Mouse (Mus musculus) activated CD4-positive, CD25-positive, alpha-beta regulatory T cell, adult 4 months (primary cell): Measurements from ENCODE around the gene Fam181a. TPM values are rescaled to one million over a fixed set of nuclear protein-coding genes. Genes with fewer than 3 reads are reported as not detected.

Source experiments
- ATAC-seq: one replicate; pipeline ENCODE4 v1.8.0; 2017
- polyA plus RNA-seq, 2 experiments: library from polyadenylated mRNA; unstranded; fragments of 100-300 nt; shearing (Covaris generic); gene quantifications; one replicate each; pipeline ENCODE4 v1.2.1; 2017

Gene Fam181a
- polyA plus RNA-seq, 2 experiments from 2014 or later: not detected

DNA sequence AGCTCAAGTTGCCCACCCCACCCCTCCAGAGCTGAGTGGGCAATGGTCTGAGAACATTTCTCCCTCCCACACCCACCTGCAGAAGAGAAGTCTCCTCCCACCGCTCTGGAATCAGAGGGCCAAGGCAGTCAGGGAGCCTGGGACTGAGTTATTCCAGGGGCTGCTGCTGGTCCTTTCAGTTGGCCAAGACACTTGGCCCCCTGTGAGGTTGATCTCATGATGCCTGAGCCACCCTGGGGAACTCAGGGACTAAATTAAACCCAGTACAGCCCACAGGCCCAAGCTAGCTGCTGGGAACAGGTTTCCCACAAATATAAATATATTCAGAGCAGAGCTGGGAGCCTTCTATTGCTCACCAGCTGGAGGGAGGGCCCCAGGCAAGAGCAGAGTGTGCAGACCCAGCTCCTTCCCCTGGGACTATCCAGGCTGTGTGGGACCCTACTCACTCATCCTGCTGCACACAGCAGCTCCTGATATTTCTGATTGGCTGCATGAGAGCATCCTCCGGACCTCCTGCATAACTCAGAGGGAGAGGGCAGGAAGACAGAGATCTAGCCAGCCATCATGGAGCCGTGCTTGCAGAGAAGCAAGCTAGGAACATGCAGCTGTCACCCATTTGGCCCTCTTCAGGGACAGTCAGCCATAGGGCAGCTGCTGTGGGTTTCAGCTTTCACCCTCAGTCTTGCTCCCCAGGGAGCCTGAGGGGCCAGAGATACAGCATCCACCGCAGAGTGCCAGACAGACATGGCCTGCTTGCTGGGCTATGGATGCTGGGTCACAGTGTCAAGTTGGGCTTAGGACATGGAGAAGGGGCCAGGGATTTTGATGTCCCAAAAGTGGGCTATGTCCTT, 48.4 kb downstream of the Fam181a start:
- ATAC-seq: no peak

- ATAC-seq: no peak
Measured at GRCm38 (mm10) chr12:103360812-103361211, 50.0 kb downstream of the Fam181a start.

DNA sequence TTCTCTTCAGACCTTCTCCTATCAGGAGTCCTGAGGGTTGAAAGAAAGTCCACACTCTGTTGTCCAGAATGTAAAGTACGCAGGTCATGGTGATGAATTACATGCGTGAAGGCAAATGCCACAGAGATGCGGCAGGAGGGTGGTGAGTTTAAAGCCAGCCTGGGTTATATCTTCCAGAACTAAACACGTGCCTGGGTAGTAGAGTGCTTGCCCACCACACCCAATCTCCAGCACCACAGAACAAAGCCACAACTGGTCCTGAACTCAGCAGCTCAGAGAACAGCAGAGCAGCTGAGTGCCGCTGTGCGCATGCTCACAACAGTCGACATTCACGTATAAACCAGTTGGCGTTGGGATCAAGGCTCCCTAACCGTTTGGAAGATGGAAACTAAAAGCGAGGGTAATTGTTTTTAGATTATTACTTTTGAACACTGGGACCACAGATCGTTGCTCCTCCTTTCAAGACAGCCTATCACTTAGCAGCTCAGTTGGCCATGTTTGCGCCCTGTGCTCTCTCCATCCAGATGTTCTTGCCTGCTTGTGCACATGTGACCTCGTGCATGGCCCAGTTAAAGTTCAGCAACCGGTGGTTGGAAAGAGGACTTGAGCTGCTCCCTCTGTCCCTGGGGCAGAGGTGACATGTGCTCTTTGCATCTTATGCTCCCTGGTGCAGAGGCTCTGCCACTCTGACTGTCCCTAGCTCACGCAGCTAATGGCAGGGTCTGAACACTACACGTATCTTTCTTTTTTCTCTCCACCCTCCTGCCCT, 50.9 kb downstream of the Fam181a start:
- no peak for ATAC-seq

- no peak for ATAC-seq
Measured at GRCm38 (mm10) chr12:103362336-103362735, 51.6 kb downstream of the Fam181a start.

Other genes starting within 250 kb of the Fam181a start
- gene Prima1, start 68.8 kb upstream of the Fam181a start, polyA plus RNA-seq: not detected
- gene Asb2, start 45.0 kb downstream of the Fam181a start, polyA plus RNA-seq: 10 to 100 TPM; 14.2 to 37.7 TPM
- 1 to 10 TPM; 1.7 TPM for gene Otub2, start 77.7 kb downstream of the Fam181a start, polyA plus RNA-seq
- gene 9330161L09Rik, start 96.8 kb downstream of the Fam181a start, polyA plus RNA-seq: 1 to 10 TPM in 1 of 2 experiments, not detected in 1; 1.1 TPM
- gene Ddx24, start 114.9 kb downstream of the Fam181a start, polyA plus RNA-seq: 100 to 1,000 TPM; 193 to 282 TPM
- 100 to 1,000 TPM; 252 to 334 TPM for gene Ifi27, start 123.2 kb downstream of the Fam181a start, polyA plus RNA-seq
- 1,000 to 10,000 TPM; 1,686 to 1,965 TPM for gene Ifi27l2a, start 132.7 kb downstream of the Fam181a start, polyA plus RNA-seq
- gene Ifi27l2b, start 146.2 kb downstream of the Fam181a start, polyA plus RNA-seq: not detected
- under 1 TPM in 1 of 2 experiments, not detected in 1; 0.17 TPM for gene Ppp4r4, start 221.3 kb downstream of the Fam181a start, polyA plus RNA-seq